Mouse (Mus musculus) small intestine, adult 2 months (tissue): ENCODE data around the gene Esrrg.

ENCODE experiments used
- CTCF ChIP-seq: fragments of 200-500 bp; IDR thresholded peaks from 2 replicates; pipeline ENCODE4 v1.5.1; 2012; ENCODE audit warnings: low read depth, mild to moderate bottlenecking, control low read depth, inconsistent platforms, low read length, moderate library complexity, mixed read lengths; ENCODE audit not compliant: insufficient replicate concordance, insufficient read length; ENCODE audit errors: extremely low read depth
- POLR2A ChIP-seq: fragments of 200-500 bp; IDR thresholded peaks from 2 replicates; pipeline ENCODE4 v1.6.1; 2012; ENCODE audit warnings: low read depth, mild to moderate bottlenecking, control low read depth, inconsistent platforms, low read length, moderate library complexity

- TF ChIP-seq CTCF (no peak), POLR2A (no peak)
Observed at GRCm38 (mm10) chr1:187805001-187805400, 196.4 kb downstream of the Esrrg start.
